Mouse (Mus musculus) lung, postnatal 0 days (tissue): ENCODE results near the gene Tex13c1.

Experiments
- CTCF ChIP-seq: IDR thresholded peaks from 2 replicates; pipeline ENCODE4 v1.5.1; 2016; ENCODE audit warnings: antibody characterized with exemption, mild to moderate bottlenecking
- EP300 ChIP-seq: IDR thresholded peaks from 2 replicates; pipeline ENCODE4 v1.6.1; 2016; ENCODE audit warnings: antibody characterized with exemption, mild to moderate bottlenecking, control low read depth

DNA sequence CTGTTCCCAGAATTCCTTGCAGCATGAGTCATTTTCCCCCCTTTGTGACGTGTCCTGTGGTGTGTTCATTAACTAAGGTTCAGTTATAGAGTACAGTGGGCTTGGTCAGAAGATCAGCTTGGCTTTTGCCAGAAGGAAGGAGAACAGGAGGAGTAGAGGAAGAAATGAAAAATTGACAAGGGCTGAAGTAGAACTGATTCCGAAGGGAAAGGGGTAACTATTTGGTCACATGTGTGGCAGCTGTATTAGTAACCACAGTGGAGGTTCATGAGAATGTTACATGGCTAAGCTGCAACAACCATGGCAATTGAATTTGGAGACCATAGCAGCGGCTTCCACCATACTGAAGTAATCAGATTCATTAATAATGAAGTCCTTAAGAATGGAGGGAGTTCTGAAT, at the start of gene Tex13c1:
- TF ChIP-seq CTCF (no peak), EP300 (no peak)
